Mouse (Mus musculus) forebrain, postnatal 0 days (tissue): ENCODE measurements around the gene Kank1. TPM values are rescaled to one million over a fixed set of nuclear protein-coding genes. Genes with fewer than 3 reads are reported as not detected.

Source experiments
- ATAC-seq: fragments of 200-750 bp; cut with Nextera tagmentation; 2 replicates; pipeline ENCODE4 v1.8.0; 2017; ENCODE audit warnings: mild to moderate bottlenecking, moderate library complexity
- DNase-seq: peaks from one replicate; pipeline ENCODE4 v3.0.0-alpha.2; 2015
- H3K27ac ChIP-seq: fragments of 300-500 bp; sonication (generic); 2 replicates; pipeline ENCODE4 v1.5.1; 2014; ENCODE audit warnings: low read depth, mild to moderate bottlenecking, antibody characterized with exemption, low read length, moderate library complexity, mixed read lengths
- H3K27me3 ChIP-seq: fragments of 300-500 bp; sonication (generic); 2 replicates; pipeline ENCODE4 v1.6.1; 2014; ENCODE audit warnings: mild to moderate bottlenecking, low read length, mixed read lengths; ENCODE audit not compliant: insufficient read depth
- H3K36me3 ChIP-seq: fragments of 300-500 bp; sonication (generic); 2 replicates; pipeline ENCODE4 v1.6.1; 2014; ENCODE audit warnings: mild to moderate bottlenecking, moderate library complexity; ENCODE audit not compliant: insufficient read depth
- H3K4me1 ChIP-seq: fragments of 300-500 bp; sonication (generic); 2 replicates; pipeline ENCODE4 v1.6.1; 2014; ENCODE audit warnings: antibody characterized with exemption; ENCODE audit not compliant: insufficient read depth
- H3K4me2 ChIP-seq: fragments of 300-500 bp; sonication (generic); 2 replicates; pipeline ENCODE4 v1.6.1; 2014; ENCODE audit warnings: low read depth, mild to moderate bottlenecking, moderate library complexity
- H3K4me3 ChIP-seq: fragments of 300-500 bp; sonication (generic); 2 replicates; pipeline ENCODE4 v1.5.1; 2014; ENCODE audit warnings: low read depth, low read length, mixed read lengths
- H3K9ac ChIP-seq: fragments of 300-500 bp; sonication (generic); 2 replicates; pipeline ENCODE4 v1.6.1; 2014; ENCODE audit warnings: mild to moderate bottlenecking
- H3K9me3 ChIP-seq: fragments of 300-500 bp; sonication (generic); 2 replicates; pipeline ENCODE4 v1.6.1; 2016; ENCODE audit warnings: low read length
- CTCF ChIP-seq: sonication (generic); IDR thresholded peaks from 2 replicates; pipeline ENCODE4 v1.5.1; 2016; ENCODE audit warnings: antibody characterized with exemption, control low read depth, low read depth
- WGBS: fragments of 180-500 bp; shearing (Covaris S2); extraction: QIAGEN DNeasy Blood & Tissue Kit; methylation state at CpG from one replicate; pipeline ENCODE4 v1.1.7; 2014; 5-methylcytosine and 5-hydroxymethylcytosine counted together
- polyA plus RNA-seq: library from polyadenylated mRNA; unstranded; fragments of >200 nt; fragmentation: Nextera tagmentation; extraction: Ambion mirVana; gene quantifications from 2 replicates; pipeline ENCODE4 v1.2.1, GENCODE M21; 2015
- total RNA-seq: library from RNA; depleted of rRNA; stranded (reverse); fragments of >200 nt; gene quantifications from 2 replicates; pipeline ENCODE4 v1.2.3, GENCODE M21; 2014

Gene Kank1
- total and polyA plus RNA-seq, 2 experiments from 2014 or later: 3.9 to 10.8 TPM

DNA sequence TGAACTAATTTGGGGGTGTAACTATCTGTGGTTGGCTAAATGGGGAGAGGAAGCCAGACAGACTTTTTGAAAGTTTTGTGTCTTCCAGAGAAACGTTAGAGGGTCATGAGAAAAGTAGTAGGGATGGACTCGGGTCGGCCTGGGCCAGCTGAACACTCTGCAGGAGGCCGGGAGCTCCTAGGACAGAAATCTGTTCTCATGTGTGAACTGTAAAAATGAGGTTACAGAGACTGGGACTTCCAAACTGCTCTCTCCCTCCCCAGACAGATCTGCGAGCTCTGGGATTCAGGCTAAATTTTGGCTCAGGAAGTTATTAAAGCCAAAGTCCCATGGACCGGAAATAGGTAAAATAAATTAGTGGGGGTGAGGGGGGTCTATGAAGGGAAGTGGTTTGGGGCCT, 198.0 kb downstream of the Kank1 start:
- no peaks in the 10 kb centered on the region for H3K4me1 ChIP-seq
- no peak for ATAC-seq
- no peak overlapping the region for H3K9ac ChIP-seq
- H3K36me3 ChIP-seq: no peaks in the 10 kb centered on the region
- no peaks in the 10 kb centered on the region for H3K9me3 ChIP-seq
- no peak overlapping the region for H3K4me3 ChIP-seq
- no peak overlapping the region for H3K4me2 ChIP-seq
- H3K27me3 ChIP-seq: no peaks in the 10 kb centered on the region
- DNase-seq: no peak
- WGBS: 85% methylated on average over 6 of the region's 6 CpGs
- H3K27ac ChIP-seq: no peak overlapping the region
- TF ChIP-seq CTCF: no peak

DNA sequence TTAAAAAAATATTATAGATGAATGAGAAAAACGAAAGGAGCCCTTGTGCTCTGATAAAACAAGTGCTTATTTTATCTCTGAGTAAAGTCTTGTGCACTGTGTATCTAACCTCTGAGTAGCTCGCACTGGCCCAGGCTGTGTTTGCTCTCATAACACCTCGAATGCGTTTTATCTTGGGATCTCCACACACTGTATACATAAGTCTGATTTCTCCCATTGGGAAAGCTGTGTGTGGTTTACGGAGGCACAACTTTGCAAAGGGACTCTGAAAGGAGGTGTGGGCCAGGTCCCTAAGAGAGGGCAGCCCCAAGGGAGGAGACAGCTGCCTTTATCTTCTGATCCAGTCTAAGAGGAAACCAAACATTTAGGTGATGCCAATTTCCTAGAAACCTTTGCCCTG, 198.6 kb downstream of the Kank1 start:
- ATAC-seq (no peak), DNase-seq (no peak)
- WGBS: 89% methylated on average over 5 of the region's 5 CpGs
- no peaks in the 10 kb centered on the region for H3K4me1 ChIP-seq
- H3K36me3 ChIP-seq: no peaks in the 10 kb centered on the region
- H3K4me3 ChIP-seq: no peak overlapping the region
- TF ChIP-seq CTCF: no peak
- no peak overlapping the region for H3K4me2 ChIP-seq
- no peak overlapping the region for H3K9ac ChIP-seq
- no peak overlapping the region for H3K27ac ChIP-seq
- no peaks in the 10 kb centered on the region for H3K9me3 ChIP-seq
- H3K27me3 ChIP-seq: no peaks in the 10 kb centered on the region

DNA sequence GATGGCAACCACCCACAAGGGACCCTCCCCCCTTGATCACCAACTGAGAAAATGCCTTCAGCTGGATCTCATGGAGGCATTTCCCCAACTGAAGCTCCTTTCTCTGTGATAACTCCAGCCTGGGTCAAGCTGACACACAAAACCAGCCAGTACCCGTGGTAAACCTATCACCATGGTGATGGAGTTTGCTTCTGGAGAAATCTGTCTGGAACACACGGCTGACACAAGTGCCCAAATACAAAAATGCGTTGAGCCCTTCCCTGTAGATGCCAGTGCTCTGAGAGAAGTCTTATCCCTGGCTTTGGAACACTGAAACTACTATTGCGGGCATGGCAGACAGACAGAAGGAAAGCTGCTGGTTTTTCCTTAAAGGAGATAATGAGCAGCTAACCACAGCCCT, 199.4 kb downstream of the Kank1 start:
- no peaks in the 10 kb centered on the region for H3K9me3 ChIP-seq
- no peaks in the 10 kb centered on the region for H3K27me3 ChIP-seq
- TF ChIP-seq CTCF: no peak
- H3K9ac ChIP-seq: no peak overlapping the region
- H3K27ac ChIP-seq: no peak overlapping the region
- H3K4me2 ChIP-seq: no peak overlapping the region
- H3K4me3 ChIP-seq: no peak overlapping the region
- DNase-seq (no peak), ATAC-seq (peak; percentile 44; the same call in 1 of the 2 replicates)
- no peaks in the 10 kb centered on the region for H3K4me1 ChIP-seq
- no peaks in the 10 kb centered on the region for H3K36me3 ChIP-seq
- 50% methylated on average over 4 of the region's 4 CpGs for WGBS

DNA sequence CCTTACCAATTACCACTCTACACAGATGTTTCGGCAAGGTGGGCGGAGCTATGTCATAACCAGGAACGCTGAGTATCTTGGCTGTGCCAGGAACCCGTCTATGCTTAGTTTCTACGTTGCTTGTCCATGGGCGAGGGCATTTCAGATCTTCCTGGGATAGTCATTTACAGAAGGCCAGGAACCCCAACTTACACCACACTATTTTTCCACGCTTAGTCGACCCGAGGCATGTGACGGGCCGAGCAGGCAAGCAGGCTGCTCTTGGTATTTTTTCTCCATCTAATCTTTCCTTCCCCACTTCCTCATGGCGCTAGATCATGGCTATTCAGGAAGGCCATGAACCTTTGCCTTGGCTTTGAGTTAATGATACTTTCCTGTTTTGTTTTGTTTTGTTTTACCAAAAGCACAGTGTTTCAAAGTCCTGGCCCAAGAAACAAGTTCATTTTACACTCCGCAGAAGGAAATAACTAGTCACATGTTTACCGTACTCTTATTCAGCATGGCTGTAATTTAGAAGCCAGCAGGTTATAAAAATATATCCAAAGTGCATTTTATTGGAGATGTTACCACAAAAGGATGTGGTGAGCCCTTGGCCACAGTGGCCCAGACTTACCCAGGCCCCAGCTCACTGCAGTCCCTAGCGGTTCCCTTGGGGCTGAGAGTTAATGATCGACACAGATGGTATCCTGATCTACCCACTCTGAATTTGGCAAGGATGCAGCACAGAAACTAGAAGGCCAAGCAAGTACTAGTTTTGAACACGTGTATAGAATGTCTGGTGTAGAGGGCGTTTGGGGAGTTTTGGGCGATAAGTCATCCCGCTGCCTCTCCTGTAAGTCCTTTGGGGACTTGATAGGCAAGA, 200.2 kb downstream of the Kank1 start:
- no peak overlapping the region for H3K27ac ChIP-seq
- no peak overlapping the region for H3K4me3 ChIP-seq
- TF ChIP-seq CTCF: no peak
- H3K4me2 ChIP-seq: no peak overlapping the region
- DNase-seq: no peak
- H3K4me1 ChIP-seq: no peaks in the 10 kb centered on the region
- no peaks in the 10 kb centered on the region for H3K9me3 ChIP-seq
- no peak for ATAC-seq
- H3K27me3 ChIP-seq: no peaks in the 10 kb centered on the region
- WGBS: 90% methylated on average over 20 of the region's 20 CpGs
- H3K9ac ChIP-seq: no peak overlapping the region
- H3K36me3 ChIP-seq: no peaks in the 10 kb centered on the region

DNA sequence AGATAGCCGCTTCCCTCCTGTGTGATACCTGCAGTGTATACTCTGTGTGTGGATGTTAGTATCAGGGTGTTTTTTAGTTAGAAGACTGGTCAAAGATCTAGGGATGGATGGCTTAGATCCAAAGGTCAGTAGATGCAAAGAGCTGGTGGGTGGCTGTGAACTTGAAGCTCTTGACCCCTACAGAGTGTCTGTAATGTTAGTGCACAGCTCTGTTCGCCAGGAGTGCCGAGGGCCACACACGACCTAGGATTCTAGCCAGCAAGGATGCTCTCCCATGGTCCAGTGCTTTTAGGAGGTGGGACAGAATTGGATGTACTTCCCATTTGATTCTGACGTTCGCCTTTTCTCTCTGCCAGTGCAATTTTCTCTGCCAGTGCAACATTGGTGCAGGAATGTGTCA, 201.5 kb downstream of the Kank1 start:
- DNase-seq (no peak), ATAC-seq (no peak)
- no peak for TF ChIP-seq CTCF
- no peaks in the 10 kb centered on the region for H3K4me1 ChIP-seq
- no peak overlapping the region for H3K9ac ChIP-seq
- no peaks in the 10 kb centered on the region for H3K9me3 ChIP-seq
- H3K27me3 ChIP-seq: no peaks in the 10 kb centered on the region
- no peak overlapping the region for H3K4me2 ChIP-seq
- H3K4me3 ChIP-seq: no peak overlapping the region
- H3K36me3 ChIP-seq: no peaks in the 10 kb centered on the region
- H3K27ac ChIP-seq: no peak overlapping the region
- WGBS: 83% methylated on average over 6 of the region's 6 CpGs

DNA sequence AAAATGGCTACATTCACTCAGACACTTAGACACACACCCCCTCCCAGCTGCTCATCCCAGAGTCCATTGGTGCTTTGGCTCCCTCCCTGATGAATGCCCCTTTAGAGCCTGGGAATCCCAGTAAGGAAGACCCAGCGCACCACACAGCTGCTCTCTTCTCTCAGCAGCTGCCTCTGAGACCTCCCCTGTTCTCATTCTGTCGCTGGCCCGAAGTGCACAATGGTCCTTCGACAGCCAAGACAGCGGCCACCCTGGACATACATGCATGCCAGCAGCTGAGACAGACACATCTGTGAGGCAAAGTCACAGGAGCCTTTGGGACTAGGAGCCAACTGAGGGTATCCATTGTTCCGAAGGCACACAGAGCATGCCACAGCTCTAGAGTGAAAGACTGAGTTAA, 203.0 kb downstream of the Kank1 start:
- H3K27me3 ChIP-seq: no peaks in the 10 kb centered on the region
- ATAC-seq (peak; percentile 73), DNase-seq (no peak)
- no peak overlapping the region for H3K9ac ChIP-seq
- H3K9me3 ChIP-seq: no peaks in the 10 kb centered on the region
- no peak overlapping the region for H3K27ac ChIP-seq
- no peaks in the 10 kb centered on the region for H3K36me3 ChIP-seq
- H3K4me2 ChIP-seq: no peak overlapping the region
- no peak overlapping the region for H3K4me3 ChIP-seq
- 74% methylated on average over 6 of the region's 6 CpGs for WGBS
- TF ChIP-seq CTCF: no peak
- no peaks in the 10 kb centered on the region for H3K4me1 ChIP-seq

DNA sequence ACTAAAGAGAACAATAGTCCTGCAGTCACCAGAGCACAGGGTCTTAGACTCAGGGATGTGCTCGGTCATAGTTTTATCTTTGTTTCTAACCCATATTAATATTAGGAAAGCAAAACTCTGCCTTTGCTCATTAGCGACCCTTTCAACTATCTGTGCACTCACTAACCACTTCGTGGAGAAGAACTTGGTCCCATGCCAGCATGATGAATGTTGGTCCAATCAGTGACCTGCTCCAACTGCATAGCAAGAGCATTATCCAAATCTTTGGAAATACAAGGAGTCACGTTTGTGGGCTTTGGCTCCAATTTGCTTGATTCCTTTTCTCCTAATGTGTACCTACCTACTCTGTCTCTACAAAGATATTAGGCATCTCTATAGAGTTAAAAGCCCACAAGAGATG, 204.0 kb downstream of the Kank1 start:
- H3K9me3 ChIP-seq: no peaks in the 10 kb centered on the region
- no peak for DNase-seq
- H3K4me2 ChIP-seq: no peak overlapping the region
- no peaks in the 10 kb centered on the region for H3K36me3 ChIP-seq
- no peak overlapping the region for H3K9ac ChIP-seq
- H3K4me3 ChIP-seq: no peak overlapping the region
- no peak overlapping the region for H3K27ac ChIP-seq
- H3K4me1 ChIP-seq: no peaks in the 10 kb centered on the region
- no peaks in the 10 kb centered on the region for H3K27me3 ChIP-seq
- ATAC-seq: no peak
- 68% methylated on average over 4 of the region's 4 CpGs for WGBS
- TF ChIP-seq CTCF: no peak
